Mouse (Mus musculus): ENCODE results near the gene Evi2. TPM values are rescaled to one million over a fixed set of nuclear protein-coding genes. Genes with fewer than 3 reads are reported as not detected.

The Evi2 gene
- total and polyA plus RNA-seq, 2 experiments from 2014 or later: 0.05 TPM; not detected in 1

DNA sequence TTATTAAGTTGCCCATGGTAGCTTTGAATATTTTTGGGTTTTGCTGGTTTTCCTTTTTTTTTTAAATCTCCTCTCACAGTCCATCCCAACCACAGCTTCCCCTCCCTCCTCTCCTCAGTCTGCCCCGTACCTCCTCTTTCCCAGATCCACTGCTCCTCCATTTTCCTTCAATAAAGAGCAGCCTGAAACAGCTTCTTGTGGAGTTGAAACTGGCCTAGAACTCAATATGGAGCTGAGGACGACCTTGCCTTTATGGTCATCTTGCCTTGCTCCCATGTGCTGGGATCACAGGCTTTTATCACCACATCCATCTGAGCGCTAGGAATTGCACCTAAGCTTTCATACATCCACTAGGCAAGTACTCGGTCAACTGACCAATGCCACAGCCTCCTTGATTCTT is 1.1 kb upstream of the Evi2 start:
- Histone ChIP-seq H3K9ac (no peak overlapping the region), H3K4me3 (ENCODE audit: low read depth, low read length) (no peak overlapping the region), H3K27me3 (ENCODE audit: insufficient read depth, low read length) (no peaks in the 10 kb centered on the region), H3K9me3 (ENCODE audit: low read length) (no peaks in the 10 kb centered on the region), H3K4me2 (ENCODE audit: low read depth) (no peak overlapping the region), H3K36me3 (ENCODE audit: insufficient read depth) (0 out of 2 replicates have a peak, but pooled peaks cover 6% of the 10 kb centered on the region), H3K27ac (ENCODE audit: low read depth, low read length) (no peak overlapping the region), H3K4me1 (ENCODE audit: insufficient read depth) (no peaks in the 10 kb centered on the region)
- DNase-seq (no peak), ATAC-seq (no peak)
- WGBS: 96% methylated on average over 4 of the region's 4 CpGs
- TF ChIP-seq CTCF (IDR thresholded peaks at IDR 0.05; ENCODE audit: low read depth): no peak

DNA sequence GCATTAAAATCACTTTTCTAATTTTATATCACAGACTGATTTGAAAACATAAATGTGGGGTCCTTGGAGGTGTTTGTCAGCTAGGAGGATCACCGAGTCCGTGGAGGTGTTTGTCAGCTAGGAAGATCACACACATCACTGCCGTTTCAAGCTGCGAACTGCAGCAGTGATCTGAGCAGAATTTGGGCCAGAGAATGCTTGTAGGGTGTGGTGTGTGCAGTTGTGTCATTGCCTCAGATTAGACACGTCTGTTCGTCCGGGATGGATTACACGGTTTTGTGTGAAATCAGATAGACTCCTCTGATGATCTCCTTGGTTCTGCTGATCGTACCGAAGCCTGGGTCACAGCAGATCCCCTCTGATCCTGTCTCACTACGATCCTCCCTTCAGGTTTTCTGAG is 385 bp upstream of the Evi2 start:
- WGBS: 90% methylated on average over 11 of the region's 11 CpGs
- Histone ChIP-seq H3K4me1 (ENCODE audit: insufficient read depth) (no peaks in the 10 kb centered on the region), H3K27ac (ENCODE audit: low read depth, low read length) (no peak overlapping the region), H3K36me3 (ENCODE audit: insufficient read depth) (0 out of 2 replicates have a peak, but pooled peaks cover 2% of the 10 kb centered on the region), H3K4me2 (ENCODE audit: low read depth) (no peak overlapping the region), H3K9me3 (ENCODE audit: low read length) (no peaks in the 10 kb centered on the region), H3K9ac (no peak overlapping the region), H3K27me3 (ENCODE audit: insufficient read depth, low read length) (no peaks in the 10 kb centered on the region), H3K4me3 (ENCODE audit: low read depth, low read length) (no peak overlapping the region)
- no peak for TF ChIP-seq CTCF (IDR thresholded peaks at IDR 0.05; ENCODE audit: low read depth)
- DNase-seq: no peak
- ATAC-seq: no peak

- ATAC-seq (no peak), DNase-seq (no peak)
- H3K4me1 ChIP-seq (ENCODE audit: insufficient read depth): no peaks in the 10 kb centered on the region
- H3K9ac ChIP-seq: no peak overlapping the region
- H3K27me3 ChIP-seq (ENCODE audit: insufficient read depth, low read length): no peaks in the 10 kb centered on the region
- H3K9me3 ChIP-seq (ENCODE audit: low read length): no peaks in the 10 kb centered on the region
- no peak overlapping the region for H3K27ac ChIP-seq (ENCODE audit: low read depth, low read length)
- WGBS: 90% methylated on average over 2 of the region's 2 CpGs
- no peak overlapping the region for H3K4me3 ChIP-seq (ENCODE audit: low read depth, low read length)
- H3K4me2 ChIP-seq (ENCODE audit: low read depth): no peak overlapping the region
- no peak for TF ChIP-seq CTCF (IDR thresholded peaks at IDR 0.05; ENCODE audit: low read depth)
- H3K36me3 ChIP-seq (ENCODE audit: insufficient read depth): no peaks in the 10 kb centered on the region
Observed at GRCm38 (mm10) chr11:79529736-79530135, 653 bp downstream of the Evi2 start.

DNA sequence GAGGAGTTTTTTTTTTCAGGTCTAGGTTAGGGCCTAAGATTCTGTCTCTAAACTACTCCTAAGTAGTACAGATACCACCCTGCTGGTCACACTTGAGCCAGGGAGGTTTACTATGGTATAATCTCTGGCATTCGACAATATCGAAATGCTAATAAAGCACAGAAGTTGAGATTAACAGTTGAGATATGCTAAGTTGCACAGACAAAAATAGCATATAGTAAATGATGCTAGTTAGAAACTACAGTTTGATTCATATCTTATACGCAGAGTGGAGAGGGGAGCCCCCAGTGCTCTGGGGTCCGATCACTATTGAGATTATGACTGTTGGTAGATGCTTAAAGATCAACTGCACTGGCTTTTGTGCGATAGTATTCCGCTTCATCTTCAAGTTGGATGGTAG is 1.2 kb downstream of the Evi2 start:
- H3K9ac ChIP-seq: no peak overlapping the region
- H3K27ac ChIP-seq (ENCODE audit: low read depth, low read length): no peak overlapping the region
- no peaks in the 10 kb centered on the region for H3K27me3 ChIP-seq (ENCODE audit: insufficient read depth, low read length)
- H3K9me3 ChIP-seq (ENCODE audit: low read length): no peaks in the 10 kb centered on the region
- DNase-seq (no peak), ATAC-seq (no peak)
- no peaks in the 10 kb centered on the region for H3K36me3 ChIP-seq (ENCODE audit: insufficient read depth)
- H3K4me1 ChIP-seq (ENCODE audit: insufficient read depth): no peaks in the 10 kb centered on the region
- WGBS: 92% methylated on average over 6 of the region's 6 CpGs
- no peak overlapping the region for H3K4me2 ChIP-seq (ENCODE audit: low read depth)
- no peak overlapping the region for H3K4me3 ChIP-seq (ENCODE audit: low read depth, low read length)
- TF ChIP-seq CTCF (IDR thresholded peaks at IDR 0.05; ENCODE audit: low read depth): no peak

- no peak for DNase-seq
- TF ChIP-seq CTCF (IDR thresholded peaks at IDR 0.05; ENCODE audit: low read depth): no peak
- no peak overlapping the region for H3K4me3 ChIP-seq (ENCODE audit: low read depth, low read length)
- no peaks in the 10 kb centered on the region for H3K9me3 ChIP-seq (ENCODE audit: low read length)
- no peaks in the 10 kb centered on the region for H3K4me1 ChIP-seq (ENCODE audit: insufficient read depth)
- H3K36me3 ChIP-seq (ENCODE audit: insufficient read depth): no peaks in the 10 kb centered on the region
- H3K27me3 ChIP-seq (ENCODE audit: insufficient read depth, low read length): no peaks in the 10 kb centered on the region
- H3K27ac ChIP-seq (ENCODE audit: low read depth, low read length): no peak overlapping the region
- no peak for ATAC-seq
- 96% methylated on average over 3 of the region's 3 CpGs for WGBS
- no peak overlapping the region for H3K9ac ChIP-seq
- no peak overlapping the region for H3K4me2 ChIP-seq (ENCODE audit: low read depth)
Observed at GRCm38 (mm10) chr11:79528601-79529000, 1.8 kb downstream of the Evi2 start.

DNA sequence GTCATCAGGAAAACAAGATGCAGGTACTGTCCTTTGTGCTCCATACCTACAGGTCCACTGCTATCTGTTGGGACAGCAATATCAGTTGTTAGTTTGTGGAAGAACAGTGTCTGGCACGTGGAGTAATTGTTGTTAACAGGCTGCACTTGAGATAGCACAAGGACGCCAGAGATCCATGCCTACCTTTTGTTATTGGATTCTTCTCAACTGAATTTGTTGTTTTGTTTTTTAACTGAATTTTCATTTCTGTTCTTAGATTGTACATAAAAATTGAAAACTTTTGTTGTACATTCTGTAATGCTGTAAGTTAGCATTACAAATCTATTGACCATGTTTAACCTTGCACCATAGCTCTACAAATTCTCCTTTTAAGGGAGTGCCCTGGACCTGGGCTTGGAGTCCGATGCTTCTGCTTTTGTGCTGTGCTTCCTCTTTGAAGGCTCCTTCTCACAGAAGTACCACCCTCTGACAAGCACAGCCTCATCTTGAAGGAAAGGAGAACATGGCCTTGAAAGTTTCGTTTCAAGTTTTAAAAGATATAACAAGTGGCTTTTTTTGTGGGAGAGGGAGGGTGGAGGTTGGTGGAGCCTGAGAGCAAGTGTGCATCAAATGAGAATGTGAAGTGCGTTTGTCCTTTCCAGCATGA is 2.5 kb downstream of the Evi2 start:
- Histone ChIP-seq H3K4me3 (ENCODE audit: low read depth, low read length) (no peak overlapping the region), H3K9ac (no peak overlapping the region), H3K4me2 (ENCODE audit: low read depth) (no peak overlapping the region), H3K27ac (ENCODE audit: low read depth, low read length) (no peak overlapping the region), H3K36me3 (ENCODE audit: insufficient read depth) (no peaks in the 10 kb centered on the region), H3K4me1 (ENCODE audit: insufficient read depth) (no peaks in the 10 kb centered on the region), H3K9me3 (ENCODE audit: low read length) (no peaks in the 10 kb centered on the region), H3K27me3 (ENCODE audit: insufficient read depth, low read length) (no peaks in the 10 kb centered on the region)
- no peak for TF ChIP-seq CTCF (IDR thresholded peaks at IDR 0.05; ENCODE audit: low read depth)
- DNase-seq (no peak), ATAC-seq (no peak)
- 93% methylated on average over 5 of the region's 5 CpGs for WGBS

DNA sequence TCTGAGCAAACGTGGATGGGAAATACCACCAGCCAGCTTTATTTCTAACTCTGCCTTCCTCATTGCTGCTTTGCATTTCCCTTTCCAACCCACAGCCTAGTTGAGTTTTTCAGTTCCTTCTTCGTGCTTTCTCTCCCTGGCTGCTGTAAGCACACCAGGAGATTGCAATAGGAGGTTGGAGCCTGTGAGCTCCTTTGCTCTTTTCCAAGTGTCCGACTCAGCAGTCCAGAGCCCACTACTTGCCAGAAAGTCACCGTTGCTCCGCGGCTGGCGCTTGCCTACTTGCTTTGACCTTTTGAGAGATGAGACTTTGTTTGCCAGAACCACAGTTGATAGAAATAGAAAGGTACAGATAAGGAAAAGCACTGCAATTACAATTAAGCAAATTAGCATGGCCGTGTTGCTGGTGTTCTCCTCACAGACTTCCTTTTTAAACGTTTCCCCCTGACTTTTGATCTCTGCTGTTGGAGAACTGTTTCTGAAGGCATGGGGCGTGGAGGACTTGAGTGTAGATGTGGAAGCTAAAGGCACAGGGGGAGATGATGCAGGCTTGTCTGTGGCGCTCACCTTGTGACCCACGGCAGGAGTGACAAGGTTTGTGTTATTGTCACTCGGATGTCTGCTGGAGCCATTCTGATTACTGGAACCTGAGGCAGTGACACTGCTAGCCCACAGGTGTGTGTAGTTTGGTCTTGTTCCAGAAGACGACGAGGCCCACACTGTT is 3.2 kb downstream of the Evi2 start:
- Histone ChIP-seq H3K4me2 (ENCODE audit: low read depth) (no peak overlapping the region), H3K4me3 (ENCODE audit: low read depth, low read length) (no peak overlapping the region), H3K4me1 (ENCODE audit: insufficient read depth) (no peaks in the 10 kb centered on the region), H3K27me3 (ENCODE audit: insufficient read depth, low read length) (no peaks in the 10 kb centered on the region), H3K9me3 (ENCODE audit: low read length) (no peaks in the 10 kb centered on the region), H3K9ac (no peak overlapping the region), H3K36me3 (ENCODE audit: insufficient read depth) (no peaks in the 10 kb centered on the region), H3K27ac (ENCODE audit: low read depth, low read length) (peak overlapping the region; percentile 57; the same call in 1 of the 2 replicates)
- no peak for TF ChIP-seq CTCF (IDR thresholded peaks at IDR 0.05; ENCODE audit: low read depth)
- DNase-seq: no peak
- no peak for ATAC-seq
- 81% methylated on average over 15 of the region's 15 CpGs for WGBS
